ENCODE assay signal across 9 mouse cellular contexts in genomic region chr1:72873078-72873477, GRCm38 (mm10). TPM values are rescaled to one million over a fixed set of nuclear protein-coding genes. Genes with fewer than 3 reads are reported as not detected.
DNase-seq lines count a peak whose midpoint lies in the region; ATAC-seq lines count a peak whose summit lies in the region.
"Had no signal": no experiment of that assay in that cellular context is flagged by ENCODE, and none has a peak within 500 bp of the region (broad histone marks: within the 10 kb centered on the region; RNA-seq: fewer than 3 reads in every experiment).

No protein-coding gene starts in this region.

- peak overlapping the region; percentile 95 for H3K4me2 ChIP-seq in heart, embryonic 11.5 days
- peak overlapping the region; percentile 99 for H3K4me2 ChIP-seq in midbrain, embryonic 15.5 days

- peak overlapping the region; percentile 95 for H3K27ac ChIP-seq in heart, embryonic 11.5 days (ENCODE audit: low read depth, low read length)
- H3K27ac ChIP-seq in hindbrain, embryonic 10.5 days: peak overlapping the region; percentile 90
- peak overlapping the region; percentile 70; the same call in 1 of the 2 replicates for H3K27ac ChIP-seq in midbrain, embryonic 15.5 days

- ATAC-seq in heart, embryonic 11.5 days (replicated peaks; ENCODE audit: insufficient number of reproducible peaks, low FRiP score, low TSS enrichment): no peak
- ATAC-seq in midbrain, embryonic 15.5 days (replicated peaks): no peak
- no peak for ATAC-seq in monocyte, adult 5-6 weeks (replicated peaks; ENCODE audit: insufficient number of reproducible peaks, low FRiP score, low TSS enrichment, poor library complexity, severe bottlenecking)

- no peak for DNase-seq in heart, postnatal 14 days
- peak; percentile 48 to 58 for DNase-seq in cerebellum, postnatal 14 days
- DNase-seq in hindbrain, embryonic 10.5 days (ENCODE audit: low spot score): no peak
- DNase-seq in layer of hippocampus, postnatal 10 days (ENCODE audit: low spot score in 2 of 2): no peak
- no peak for DNase-seq in adrenal gland, postnatal 10 days

- peak overlapping the region; percentile 77 for H3K4me3 ChIP-seq in heart, embryonic 11.5 days (ENCODE audit: low read depth, low read length)
- peak overlapping the region; percentile 69 for H3K4me3 ChIP-seq in hindbrain, embryonic 10.5 days
- peak overlapping the region; percentile 58 for H3K4me3 ChIP-seq in midbrain, embryonic 15.5 days

- H3K27me3 ChIP-seq in heart, embryonic 11.5 days (ENCODE audit: control insufficient read depth, insufficient read depth, low read length): no peaks in the 10 kb centered on the region
- H3K27me3 ChIP-seq in hindbrain, embryonic 10.5 days (ENCODE audit: insufficient read depth, poor library complexity, severe bottlenecking): peaks cover 58% of the 10 kb centered on the region
- H3K27me3 ChIP-seq in midbrain, embryonic 15.5 days (replicated peaks): peaks cover 11% of the 10 kb centered on the region

- peak overlapping the region; percentile 92 for H3K9ac ChIP-seq in heart, embryonic 11.5 days (ENCODE audit: low read depth, low read length)
- no peak overlapping the region for H3K9ac ChIP-seq in midbrain, embryonic 15.5 days

- peaks cover 2% of the 10 kb centered on the region; the same call in 1 of the 2 replicates for H3K36me3 ChIP-seq in heart, embryonic 11.5 days (ENCODE audit: control insufficient read depth, insufficient read depth, low read length)
- 0 out of 2 replicates have a peak, but pooled peaks cover 5% of the 10 kb centered on the region for H3K36me3 ChIP-seq in hindbrain, embryonic 10.5 days
- no peaks in the 10 kb centered on the region for H3K36me3 ChIP-seq in midbrain, embryonic 15.5 days (replicated peaks)
- H3K36me3 ChIP-seq: G1E had no signal

- under 1% methylated on average over 16 of the region's 16 CpGs for WGBS in heart, embryonic 11.5 days (ENCODE audit: insufficient replicate concordance)
- under 1% methylated on average over 16 of the region's 16 CpGs for WGBS in hindbrain, embryonic 10.5 days
- WGBS in midbrain, embryonic 15.5 days: 1% methylated on average over 16 of the region's 16 CpGs

- H3K9me3 ChIP-seq in heart, embryonic 11.5 days (replicated peaks; ENCODE audit: control insufficient read depth, low read length): no peaks in the 10 kb centered on the region
- H3K9me3 ChIP-seq in hindbrain, embryonic 10.5 days: no peaks in the 10 kb centered on the region
- no peaks in the 10 kb centered on the region for H3K9me3 ChIP-seq in midbrain, embryonic 15.5 days
- H3K9me3 ChIP-seq: G1E had no signal

- intact Hi-C loops in heart, postnatal 14 days (cut with DNase I): loop anchor here (10.0 kb wide), 2 partner anchors 492 to 642 kb away; no protein-coding TSS in a partner anchor

- H3K4me1 ChIP-seq in heart, embryonic 11.5 days (ENCODE audit: control insufficient read depth, insufficient read depth, low read length): peaks cover 31% of the 10 kb centered on the region
- H3K4me1 ChIP-seq in hindbrain, embryonic 10.5 days (replicated peaks): peaks cover 80% of the 10 kb centered on the region
- peaks cover 58% of the 10 kb centered on the region for H3K4me1 ChIP-seq in midbrain, embryonic 15.5 days

RNA-seq across cellular contexts. Expression of gene Igfbp5, which starts 1.6 kb away (rescaled TPM):
- polyA plus RNA-seq in heart, embryonic 11.5 days (2014; fragmentation: Nextera tagmentation; extraction: Ambion mirVana): 118 and 133 TPM in 2 replicates
- total RNA-seq in heart, postnatal 14 days (2021): 100 to 1,000 TPM; 139 to 161 TPM
- 35.4 and 40.7 TPM in 2 replicates for polyA plus RNA-seq in hindbrain, embryonic 10.5 days (2016; fragmentation: Nextera tagmentation; extraction: Ambion mirVana)
- 38.4 and 39.6 TPM in 2 replicates for polyA plus RNA-seq in midbrain, embryonic 15.5 days (2015; fragmentation: Nextera tagmentation; extraction: Ambion mirVana)
- 10 to 100 TPM; 76.0 to 83.6 TPM for total RNA-seq in layer of hippocampus, postnatal 10 days (2021)
- 0.19 to 0.64 TPM in 2 of 3 replicates, not detected in the other for total RNA-seq in monocyte, adult 5-6 weeks (2017)
- total RNA-seq in adrenal gland, postnatal 10 days (2021): 100 to 1,000 TPM in 1 of 2 experiments, 10 to 100 TPM in 1; 85.9 to 120 TPM

RNA-seq across cellular contexts. Expression of gene Igfbp2, which starts 48.8 kb away (rescaled TPM):
- polyA plus RNA-seq in heart, embryonic 11.5 days (2014; fragmentation: Nextera tagmentation; extraction: Ambion mirVana): 87.8 and 88.7 TPM in 2 replicates
- 1 to 10 TPM; 1.1 to 1.3 TPM for total RNA-seq in heart, postnatal 14 days (2021)
- polyA plus RNA-seq in hindbrain, embryonic 10.5 days (2016; fragmentation: Nextera tagmentation; extraction: Ambion mirVana): 493 and 750 TPM in 2 replicates
- polyA plus RNA-seq in midbrain, embryonic 15.5 days (2015; fragmentation: Nextera tagmentation; extraction: Ambion mirVana): 329 and 430 TPM in 2 replicates
- 100 to 1,000 TPM; 106 to 129 TPM for total RNA-seq in layer of hippocampus, postnatal 10 days (2021)
- not detected in 3 replicates for total RNA-seq in monocyte, adult 5-6 weeks (2017)
- total RNA-seq in adrenal gland, postnatal 10 days (2021): 100 to 1,000 TPM; 210 to 501 TPM
- polyA plus RNA-seq: G1E had no signal

Comparison
In these comparisons a context has a peak if more than half of its experiments do, and no peak if none do; other contexts are left out.
1. DNase-seq: peak in cerebellum, postnatal 14 days (2 of 2); none in heart, postnatal 14 days (0 of 2), hindbrain, embryonic 10.5 days (single experiment), layer of hippocampus, postnatal 10 days (0 of 2) and adrenal gland, postnatal 10 days (single experiment).
2. RNA of gene Igfbp5, which starts 1.6 kb away (total RNA-seq): 139 to 161 TPM in heart, postnatal 14 days, 85.9 to 120 TPM in adrenal gland, postnatal 10 days and 76.0 to 83.6 TPM in layer of hippocampus, postnatal 10 days; 0.19 to 0.64 TPM in monocyte, adult 5-6 weeks; every median in the first group is over 10 times any median in the second.
3. RNA of gene Igfbp2, which starts 48.8 kb away (total RNA-seq): 210 to 501 TPM in adrenal gland, postnatal 10 days and 106 to 129 TPM in layer of hippocampus, postnatal 10 days; 1.1 to 1.3 TPM in heart, postnatal 14 days and not detected in monocyte, adult 5-6 weeks; every median in the first group is over 10 times any median in the second.
4. Peak in every context shown above with its lines, with median percentiles within 50 percentile points of each other: H3K27ac ChIP-seq and H3K4me3 ChIP-seq.